Mouse (Mus musculus): ENCODE results near the gene Cd72. TPM values are rescaled to one million over a fixed set of nuclear protein-coding genes. Genes with fewer than 3 reads are reported as not detected.
A peak's percentile ranks its signal among the peaks of the same experiment; 100 is the strongest.
"Not testable (repeated sequence)": the region's sequence is repeated elsewhere in the genome, so short reads cannot be mapped to it uniquely, and the experiment has no call there.

The Cd72 gene
- polyA plus RNA-seq, 1 experiment from 2014 or later = 3.2 TPM

GRCm38 (mm10) chr4:43489611-43490010 lies 35.2 kb upstream of the Cd72 start:
- no peak for ATAC-seq (ENCODE audit: insufficient read depth)
- no peak for TF ChIP-seq CTCF (IDR thresholded peaks at IDR 0.05; ENCODE audit: low read depth)
- WGBS = 88% methylated on average over 3 of the region's 3 CpGs

GRCm38 (mm10) chr4:43485666-43486065 lies 31.2 kb upstream of the Cd72 start:
- H3K4me1 ChIP-seq (ENCODE audit: insufficient read depth); H3K27me3 ChIP-seq (ENCODE audit: insufficient read depth, low read length); H3K36me3 ChIP-seq (ENCODE audit: insufficient read depth); H3K4me3 ChIP-seq (ENCODE audit: low read depth, low read length); H3K4me2 ChIP-seq; DNase-seq; H3K27ac ChIP-seq (ENCODE audit: low read depth); H3K9me3 ChIP-seq (ENCODE audit: low read depth, low read length); H3K9ac ChIP-seq; ATAC-seq (ENCODE audit: insufficient read depth): not testable (repeated sequence)
- WGBS = 78% methylated on average over 5 of the region's 5 CpGs

More at GRCm38 (mm10) chr4:43489611-43490010, 35.2 kb upstream of the Cd72 start:
- Histone ChIP-seq H3K4me2 (no peak overlapping the region), H3K27ac (ENCODE audit: low read depth) (no peak overlapping the region), H3K36me3 (ENCODE audit: insufficient read depth) (no peaks in the 10 kb centered on the region), H3K4me3 (ENCODE audit: low read depth, low read length) (no peak overlapping the region), H3K9me3 (ENCODE audit: low read depth, low read length) (no peaks in the 10 kb centered on the region), H3K4me1 (ENCODE audit: insufficient read depth) (no peaks in the 10 kb centered on the region), H3K27me3 (ENCODE audit: insufficient read depth, low read length) (no peaks in the 10 kb centered on the region), H3K9ac (no peak overlapping the region)
- DNase-seq = no peak

- 53% methylated on average over 12 of the region's 12 CpGs for WGBS
- no peak for TF ChIP-seq CTCF (IDR thresholded peaks at IDR 0.05; ENCODE audit: low read depth)
- ATAC-seq (ENCODE audit: insufficient read depth) (no peak), DNase-seq (no peak)
- Histone ChIP-seq H3K9me3 (ENCODE audit: low read depth, low read length) (no peaks in the 10 kb centered on the region), H3K4me1 (ENCODE audit: insufficient read depth) (no peaks in the 10 kb centered on the region), H3K9ac (no peak within 1 kb of the TSS), H3K4me2 (no peak within 1 kb of the TSS), H3K27ac (ENCODE audit: low read depth) (no peak within 1 kb of the TSS), H3K27me3 (ENCODE audit: insufficient read depth, low read length) (no peaks in the 10 kb centered on the region), H3K36me3 (ENCODE audit: insufficient read depth) (no peaks in the 10 kb centered on the region), H3K4me3 (ENCODE audit: low read depth, low read length) (no peak within 1 kb of the TSS)
Observed at GRCm38 (mm10) chr4:43483535-43484091, 29.2 kb upstream of the Cd72 start, which contains the start of gene Sit1. Gene Sit1 (minus strand): TSS chr4:43483734.

- Histone ChIP-seq H3K27me3 (ENCODE audit: insufficient read depth, low read length) (no peaks in the 10 kb centered on the region), H3K4me1 (ENCODE audit: insufficient read depth) (no peaks in the 10 kb centered on the region), H3K36me3 (ENCODE audit: insufficient read depth) (no peaks in the 10 kb centered on the region), H3K4me3 (ENCODE audit: low read depth, low read length) (no peak overlapping the region), H3K9me3 (ENCODE audit: low read depth, low read length) (no peaks in the 10 kb centered on the region), H3K27ac (ENCODE audit: low read depth) (no peak overlapping the region), H3K4me2 (no peak overlapping the region), H3K9ac (no peak overlapping the region)
- WGBS = 67% methylated on average over 10 of the region's 10 CpGs
- no peak for TF ChIP-seq CTCF (IDR thresholded peaks at IDR 0.05; ENCODE audit: low read depth)
- no peak for ATAC-seq (ENCODE audit: insufficient read depth)
- DNase-seq = no peak
Observed at GRCm38 (mm10) chr4:43482591-43482990, 28.2 kb upstream of the Cd72 start.

- no peak for ATAC-seq (ENCODE audit: insufficient read depth)
- Histone ChIP-seq H3K27ac (ENCODE audit: low read depth) (no peak overlapping the region), H3K4me2 (no peak overlapping the region), H3K9ac (no peak overlapping the region), H3K27me3 (ENCODE audit: insufficient read depth, low read length) (no peaks in the 10 kb centered on the region), H3K36me3 (ENCODE audit: insufficient read depth) (no peaks in the 10 kb centered on the region), H3K4me1 (ENCODE audit: insufficient read depth) (no peaks in the 10 kb centered on the region), H3K4me3 (ENCODE audit: low read depth, low read length) (no peak overlapping the region), H3K9me3 (ENCODE audit: low read depth, low read length) (no peaks in the 10 kb centered on the region)
- 64% methylated on average over 7 of the region's 7 CpGs for WGBS
- no peak for DNase-seq
- TF ChIP-seq CTCF (IDR thresholded peaks at IDR 0.05; ENCODE audit: low read depth) = no peak
Observed at GRCm38 (mm10) chr4:43481894-43482456, 27.5 kb upstream of the Cd72 start.

GRCm38 (mm10) chr4:43480985-43481384 lies 26.6 kb upstream of the Cd72 start:
- Histone ChIP-seq H3K4me1 (ENCODE audit: insufficient read depth) (no peaks in the 10 kb centered on the region), H3K36me3 (ENCODE audit: insufficient read depth) (no peaks in the 10 kb centered on the region), H3K27ac (ENCODE audit: low read depth) (no peak overlapping the region), H3K27me3 (ENCODE audit: insufficient read depth, low read length) (no peaks in the 10 kb centered on the region), H3K9me3 (ENCODE audit: low read depth, low read length) (no peaks in the 10 kb centered on the region), H3K4me2 (no peak overlapping the region), H3K4me3 (ENCODE audit: low read depth, low read length) (no peak overlapping the region), H3K9ac (no peak overlapping the region)
- 76% methylated on average over 5 of the region's 5 CpGs for WGBS
- DNase-seq = no peak
- ATAC-seq (ENCODE audit: insufficient read depth) = no peak
- TF ChIP-seq CTCF (IDR thresholded peaks at IDR 0.05; ENCODE audit: low read depth) = no peak

GRCm38 (mm10) chr4:43478906-43479832 lies 24.7 kb upstream of the Cd72 start:
- Histone ChIP-seq H3K36me3 (ENCODE audit: insufficient read depth) (no peaks in the 10 kb centered on the region), H3K4me3 (ENCODE audit: low read depth, low read length) (no peak overlapping the region), H3K4me1 (ENCODE audit: insufficient read depth) (no peaks in the 10 kb centered on the region), H3K27me3 (ENCODE audit: insufficient read depth, low read length) (no peaks in the 10 kb centered on the region), H3K4me2 (peak overlapping the region; percentile 39; the same call in 1 of the 2 replicates), H3K9me3 (ENCODE audit: low read depth, low read length) (no peaks in the 10 kb centered on the region), H3K9ac (no peak overlapping the region), H3K27ac (ENCODE audit: low read depth) (no peak overlapping the region)
- DNase-seq (peak; percentile 88), ATAC-seq (ENCODE audit: insufficient read depth) (no peak)
- 45% methylated on average over 24 of the region's 24 CpGs for WGBS
- TF ChIP-seq CTCF (IDR thresholded peaks at IDR 0.05; ENCODE audit: low read depth) = peak; percentile 67
